8 mouse cellular contexts compared by ENCODE assay signal in the genomic region with DNA sequence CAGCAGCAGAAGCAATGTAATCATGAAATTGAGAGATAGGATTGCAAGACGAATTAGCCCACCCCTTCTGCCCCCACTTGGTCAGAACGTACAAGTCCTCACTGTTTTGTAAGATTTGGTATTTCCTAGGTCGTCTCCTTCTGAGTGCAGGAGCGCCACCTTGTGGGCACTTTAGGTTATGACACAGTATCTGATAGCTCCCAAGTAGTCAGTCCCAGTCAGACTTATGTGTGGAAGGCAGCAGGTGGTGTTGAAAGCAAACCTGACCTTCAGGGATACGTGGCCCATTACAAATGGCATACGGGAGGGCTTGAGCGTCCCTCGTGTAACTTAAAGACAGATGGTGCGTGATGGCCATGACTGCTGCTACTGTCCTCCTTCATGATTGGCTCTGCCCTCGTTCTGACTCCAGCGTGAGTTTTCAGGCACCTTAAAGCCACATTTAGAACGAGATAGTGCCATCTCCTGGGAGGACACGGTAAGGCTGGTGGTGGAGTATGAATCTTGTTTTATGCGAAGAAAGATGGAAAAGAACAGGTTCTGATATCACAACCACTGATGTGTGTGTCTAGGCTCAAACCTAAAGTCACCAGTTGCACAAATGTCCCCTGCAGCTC. TPM values are rescaled to one million over a fixed set of nuclear protein-coding genes. Genes with fewer than 3 reads are reported as not detected.
DNase-seq lines count a peak whose midpoint lies in the region; ATAC-seq and TF ChIP-seq lines count a peak whose summit lies in the region.

No protein-coding gene starts in this region.

- H3K27me3 ChIP-seq in G1E (ENCODE audit: insufficient read depth, low read length) = no peaks in the 10 kb centered on the region
- H3K27me3 ChIP-seq in forebrain, postnatal 0 days (ENCODE audit: insufficient read depth, low read length) = peaks cover 5% of the 10 kb centered on the region; the same call in 1 of the 2 replicates
- peaks cover 9% of the 10 kb centered on the region; the same call in 1 of the 2 replicates for H3K27me3 ChIP-seq in neural tube, embryonic 15.5 days (replicated peaks)

- intact Hi-C loops in heart, postnatal 36 days (cut with DNase I) = loop anchor here (5.0 to 10.0 kb wide), 2 partner anchors 133 to 1030 kb away; no protein-coding TSS in a partner anchor

- peak; percentile 61 for DNase-seq in G1E (ENCODE audit: low spot score)
- peak; percentile 86 to 87 for DNase-seq in cerebellum, adult 18-20 months
- DNase-seq in forebrain, postnatal 0 days = peak; percentile 93
- peak; percentile 69 to 84 for DNase-seq in heart, postnatal 36 days
- peak; percentile 82 to 95 for DNase-seq in layer of hippocampus, adult 18-20 months (ENCODE audit: low spot score in 2 of 2)
- peak; percentile 76 to 79 for DNase-seq in lung, adult 18-20 months
- DNase-seq in testis, postnatal 10 days (ENCODE audit: low spot score) = peak; percentile 88

- 2% methylated on average over 14 of the region's 14 CpGs for WGBS in forebrain, postnatal 0 days
- WGBS in neural tube, embryonic 15.5 days = 2% methylated on average over 14 of the region's 14 CpGs

- no peak overlapping the region for H3K27ac ChIP-seq in forebrain, postnatal 0 days (ENCODE audit: low read depth, low read length)
- H3K27ac ChIP-seq in neural tube, embryonic 15.5 days (replicated peaks) = no peak overlapping the region

- H3K4me3 ChIP-seq in G1E (ENCODE audit: low read depth, low read length) = no peak overlapping the region
- H3K4me3 ChIP-seq in forebrain, postnatal 0 days (ENCODE audit: low read depth, low read length) = no peak overlapping the region
- H3K4me3 ChIP-seq in neural tube, embryonic 15.5 days (replicated peaks) = no peak overlapping the region

- H3K9me3 ChIP-seq in G1E (replicated peaks) = no peaks in the 10 kb centered on the region
- H3K9me3 ChIP-seq in forebrain, postnatal 0 days (ENCODE audit: low read length) = no peaks in the 10 kb centered on the region
- no peaks in the 10 kb centered on the region for H3K9me3 ChIP-seq in neural tube, embryonic 15.5 days (replicated peaks)

- peak; percentile 72 for ATAC-seq in G1E (ENCODE audit: extremely low read depth, insufficient number of reproducible peaks, low FRiP score, poor library complexity, severe bottlenecking)
- peak; percentile 90 for ATAC-seq in forebrain, postnatal 0 days
- peak; percentile 83 for ATAC-seq in neural tube, embryonic 15.5 days (ENCODE audit: low FRiP score)

- peak overlapping the region; percentile 41 for H3K4me2 ChIP-seq in forebrain, postnatal 0 days (ENCODE audit: low read depth)
- H3K4me2 ChIP-seq in neural tube, embryonic 15.5 days = peak overlapping the region; percentile 54

- no peaks in the 10 kb centered on the region for H3K36me3 ChIP-seq in G1E (replicated peaks)
- no peaks in the 10 kb centered on the region for H3K36me3 ChIP-seq in forebrain, postnatal 0 days (ENCODE audit: insufficient read depth)
- no peaks in the 10 kb centered on the region for H3K36me3 ChIP-seq in neural tube, embryonic 15.5 days

- no peak overlapping the region for H3K9ac ChIP-seq in forebrain, postnatal 0 days
- no peak overlapping the region for H3K9ac ChIP-seq in neural tube, embryonic 15.5 days (replicated peaks)

- TF ChIP-seq CTCF in G1E (IDR thresholded peaks at IDR 0.05; ENCODE audit: low read depth, low read length) = peak; percentile 78
- peak; percentile 86 for TF ChIP-seq CTCF in forebrain, postnatal 0 days (IDR thresholded peaks at IDR 0.05; ENCODE audit: low read depth)

- H3K4me1 ChIP-seq in G1E (ENCODE audit: insufficient read depth, low read depth, low read length) = peaks cover 9% of the 10 kb centered on the region
- no peaks in the 10 kb centered on the region for H3K4me1 ChIP-seq in forebrain, postnatal 0 days (ENCODE audit: insufficient read depth)
- peaks cover 11% of the 10 kb centered on the region for H3K4me1 ChIP-seq in neural tube, embryonic 15.5 days

RNA-seq across cellular contexts. Expression of a gene that starts 58.5 kb away (rescaled TPM):
- total RNA-seq in G1E (2014; fragmentation: Nextera tagmentation) (43.4 and 57.7 TPM in 2 replicates), G1E (2017) (36.2 and 40.9 TPM in 2 replicates)
- polyA plus RNA-seq in G1E (2012) = 0.73 and 1.0 TPM in 2 replicates
- total RNA-seq in forebrain, postnatal 0 days (2014; rRNA removed) = 18.1 and 22.7 TPM in 2 replicates
- 6.5 and 10.6 TPM in 2 replicates for polyA plus RNA-seq in forebrain, postnatal 0 days (2015; fragmentation: Nextera tagmentation; extraction: Ambion mirVana)
- total RNA-seq in heart, postnatal 36 days (2021) = 10 to 100 TPM; 25.4 to 31.5 TPM
- total RNA-seq in layer of hippocampus, adult 18-20 months (2021) = 10 to 100 TPM; 90.8 to 93.6 TPM
- 15.6 and 16.1 TPM in 2 replicates for polyA plus RNA-seq in neural tube, embryonic 15.5 days (2015; fragmentation: Nextera tagmentation; extraction: Ambion mirVana)
